Mouse (Mus musculus) embryonic fibroblast, embryonic 13.5 days (primary cell): ENCODE measurements around the gene Tubgcp6.

ENCODE experiments used
- CTCF ChIP-seq: IDR thresholded peaks from 2 replicates; pipeline ENCODE4 v1.5.1; 2011; ENCODE audit warnings: mild to moderate bottlenecking, control low read depth, low read length, moderate library complexity, borderline replicate concordance; ENCODE audit not compliant: insufficient read depth
- POLR2A ChIP-seq: IDR thresholded peaks from 2 replicates; pipeline ENCODE4 v1.6.1; 2011; ENCODE audit warnings: low read depth, mild to moderate bottlenecking, control low read depth, low read length, moderate library complexity

- TF ChIP-seq CTCF, result no peak
- no peak for TF ChIP-seq POLR2A
Measured at GRCm38 (mm10) chr15:89092181-89092580, 30.7 kb downstream of the Tubgcp6 start.
